Mouse (Mus musculus) splenic B cell, adult 2 months (primary cell): ENCODE measurements at regions not wholly inside any gene's neighbourhood (a gene's known extent, or its start where the extent isn't known, plus 50 kb on each side); places are given as distances from the start of the nearest gene placed in this dataset.

Source experiments
- DNase-seq: peaks from one replicate; pipeline ENCODE4 v3.0.0-alpha.2; 2011; ENCODE audit warnings: low read depth, low spot score
- H3K27me3 ChIP-seq: 2 replicates; pipeline ENCODE4 v1.6.1; 2012; ENCODE audit warnings: mild to moderate bottlenecking, low read length, moderate library complexity, mixed read lengths; ENCODE audit not compliant: control insufficient read depth, poor library complexity, insufficient read depth, severe bottlenecking
- H3K36me3 ChIP-seq: 2 replicates; pipeline ENCODE4 v1.6.1; 2012; ENCODE audit warnings: mild to moderate bottlenecking, low read length, moderate library complexity, mixed read lengths; ENCODE audit not compliant: control insufficient read depth, poor library complexity, insufficient read depth, severe bottlenecking

DNA sequence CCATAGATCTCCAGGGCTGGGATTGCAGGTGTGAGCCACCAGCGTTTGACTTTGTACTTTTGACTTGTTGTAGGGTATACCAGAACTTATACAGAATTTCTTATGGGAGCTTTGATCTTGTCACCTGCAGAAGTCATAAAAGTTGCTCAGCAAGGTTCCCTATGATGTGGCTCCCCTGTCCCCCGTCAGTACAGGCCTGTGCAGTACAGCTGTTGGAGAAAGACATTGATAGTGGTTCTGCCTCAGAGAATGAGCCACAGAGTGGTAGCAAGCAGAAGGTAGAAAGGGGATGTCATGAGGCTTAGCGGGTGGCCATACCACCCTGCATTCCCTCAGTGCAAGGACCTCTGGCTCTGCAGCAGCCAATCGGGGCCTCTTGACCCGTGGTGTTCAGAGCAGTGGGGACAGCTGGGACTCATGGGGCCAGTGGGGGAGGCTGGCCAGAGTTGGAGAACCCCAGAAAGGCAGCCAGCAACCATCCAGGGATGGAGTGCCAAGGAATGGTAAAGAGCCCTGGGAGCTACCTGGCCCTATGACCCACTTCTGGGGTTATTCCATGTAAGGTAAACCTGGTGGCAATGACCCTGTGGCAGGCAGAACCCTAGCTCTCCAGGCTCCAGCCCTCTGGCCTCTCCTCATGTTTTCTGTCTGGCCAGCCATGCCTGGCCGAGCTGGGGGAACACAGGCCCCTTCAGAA is 58.6 kb upstream of the Gm26897 start:
- DNase-seq: no peak
- Histone ChIP-seq H3K36me3 (no peaks in the 10 kb centered on the region), H3K27me3 (no peaks in the 10 kb centered on the region)

DNA sequence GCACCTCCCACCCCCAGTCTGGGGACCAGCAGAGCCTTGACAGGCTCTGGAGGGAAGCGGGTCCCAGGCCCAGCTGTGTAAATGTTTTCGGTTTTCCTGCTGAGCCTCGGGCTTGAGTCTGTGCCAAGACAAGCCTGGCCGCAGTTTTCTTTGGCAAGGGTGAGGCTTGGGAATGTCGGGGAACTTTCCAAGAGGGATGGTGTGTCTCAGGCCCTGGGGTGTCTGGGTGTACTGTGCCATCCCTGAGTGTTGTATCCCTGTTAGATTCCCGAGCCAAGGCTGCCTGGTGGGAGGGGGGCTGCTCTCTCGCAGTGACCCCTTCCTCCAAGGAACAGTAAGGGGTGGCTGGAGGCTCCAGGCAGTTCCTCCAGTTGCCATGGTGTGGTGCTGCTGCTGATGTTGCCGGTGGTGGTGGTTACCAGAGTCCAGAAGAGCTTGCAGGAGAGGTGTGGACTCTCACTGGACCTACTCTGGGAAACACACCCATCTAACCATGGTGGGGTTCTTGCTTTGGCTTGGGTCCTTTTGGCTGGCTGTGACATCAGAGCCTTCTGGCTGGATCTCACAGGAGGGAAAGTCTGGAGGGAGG is 58.0 kb upstream of the Gm26897 start:
- no peak for DNase-seq
- no peaks in the 10 kb centered on the region for H3K36me3 ChIP-seq
- H3K27me3 ChIP-seq: no peaks in the 10 kb centered on the region

DNA sequence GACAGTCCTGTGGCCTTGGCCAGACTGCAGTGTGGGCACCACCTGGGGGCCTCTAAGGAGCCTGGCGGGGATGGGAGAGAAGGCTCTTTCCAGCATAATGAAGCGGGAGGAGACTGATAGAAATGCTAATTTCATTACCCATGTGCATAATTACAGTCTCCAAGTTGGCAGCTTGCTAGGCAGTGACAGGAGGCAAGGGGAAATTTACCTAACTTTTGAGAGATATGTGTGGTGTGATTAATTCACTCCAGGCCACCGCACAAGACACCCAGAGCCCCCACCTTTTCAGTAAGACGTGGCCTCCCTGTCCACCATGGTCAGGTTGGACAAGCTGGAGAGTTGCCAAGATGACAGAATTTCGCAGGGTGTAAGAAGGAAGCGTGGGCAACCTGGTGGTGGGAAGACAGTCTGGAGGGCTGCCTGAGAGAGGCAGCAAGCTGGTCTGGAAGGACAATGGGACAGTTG is 55.8 kb upstream of the Gm26897 start:
- Histone ChIP-seq H3K27me3 (no peaks in the 10 kb centered on the region), H3K36me3 (no peaks in the 10 kb centered on the region)
- no peak for DNase-seq

DNA sequence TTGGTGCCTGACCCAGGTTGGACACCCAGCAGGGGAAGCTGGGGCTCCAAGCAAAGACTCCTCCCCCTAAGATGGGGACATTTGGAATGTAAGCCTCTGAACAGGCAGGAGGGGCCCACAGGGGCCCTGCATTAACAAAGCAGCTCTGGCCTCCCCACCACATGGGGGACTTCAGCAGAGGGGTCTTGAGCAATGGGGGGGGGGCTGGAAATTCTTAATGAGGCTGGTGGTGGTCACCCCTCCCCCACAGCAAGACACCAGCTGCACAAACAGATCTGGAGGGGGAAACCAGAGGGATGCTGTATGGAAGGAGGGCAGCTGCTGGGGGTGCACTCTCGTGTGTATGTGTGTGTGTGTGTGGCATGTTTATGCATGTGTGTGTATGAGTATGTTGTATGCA is 55.2 kb upstream of the Gm26897 start:
- H3K36me3 ChIP-seq: no peaks in the 10 kb centered on the region
- H3K27me3 ChIP-seq: no peaks in the 10 kb centered on the region
- no peak for DNase-seq

DNA sequence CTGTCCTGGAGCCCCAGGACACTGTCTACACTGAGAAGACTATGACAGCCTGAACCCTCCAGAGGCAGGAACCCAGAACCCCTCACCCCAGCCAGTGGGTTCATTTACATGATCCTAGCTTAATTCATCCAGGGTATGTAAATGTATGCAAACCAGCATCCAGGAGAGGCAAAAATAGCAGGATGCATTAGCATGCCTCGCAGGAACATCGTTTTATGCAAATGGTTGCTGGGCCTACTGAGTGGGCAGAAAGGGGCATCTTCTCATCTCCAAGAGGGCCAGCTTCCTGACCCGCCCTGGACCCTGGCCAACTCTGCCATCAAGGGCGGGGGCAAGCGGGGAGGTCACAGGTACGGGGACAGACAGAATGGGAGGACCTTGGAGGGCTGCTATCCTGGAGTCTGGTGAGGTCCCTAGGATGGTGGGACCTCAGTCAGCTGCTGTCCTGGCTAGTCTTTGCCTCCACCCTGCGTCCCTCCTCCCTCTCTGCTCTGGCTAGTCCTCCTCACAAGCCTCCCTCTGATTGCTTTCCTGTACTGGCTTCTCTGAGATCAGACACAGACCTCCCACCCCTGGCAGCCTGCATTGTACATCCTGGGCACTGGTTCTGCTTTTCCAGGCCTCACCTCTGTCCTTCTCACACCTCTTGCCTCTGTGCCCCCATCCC is 52.2 kb upstream of the Gm26897 start:
- no peaks in the 10 kb centered on the region for H3K27me3 ChIP-seq
- no peaks in the 10 kb centered on the region for H3K36me3 ChIP-seq
- no peak for DNase-seq

DNA sequence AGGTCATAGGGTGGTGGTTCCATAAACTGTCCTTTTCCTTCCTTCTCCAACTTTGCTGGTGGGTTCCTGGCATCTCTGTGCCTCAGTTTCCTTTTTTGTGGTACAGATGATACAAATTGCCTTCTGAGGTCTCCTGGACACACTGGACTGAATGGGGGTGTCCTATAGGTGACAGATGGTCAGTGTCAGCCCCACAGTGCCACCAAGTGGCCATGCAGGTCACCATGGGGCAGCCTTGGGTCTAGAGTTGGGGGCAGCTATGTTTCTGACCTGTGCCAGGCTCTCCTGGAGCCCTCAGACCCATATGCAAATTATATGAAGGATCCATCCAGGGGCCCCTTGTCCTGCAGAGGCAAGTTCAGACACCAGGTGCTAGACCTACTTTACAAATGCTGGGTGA is 50.8 kb upstream of the Gm26897 start:
- DNase-seq: peak; percentile 20
- Histone ChIP-seq H3K36me3 (no peaks in the 10 kb centered on the region), H3K27me3 (no peaks in the 10 kb centered on the region)
